Mouse (Mus musculus) heart, embryonic 10.5 days (tissue): ENCODE data around the gene Pnpla8. TPM values are rescaled to one million over a fixed set of nuclear protein-coding genes. Genes with fewer than 3 reads are reported as not detected.
"Not testable (repeated sequence)": the region's sequence is repeated elsewhere in the genome, so short reads cannot be mapped to it uniquely, and the experiment has no call there.

Experiments
- DNase-seq: peaks from one replicate; pipeline ENCODE4 v3.0.0-alpha.2; 2017; ENCODE audit warnings: low spot score
- H3K27ac ChIP-seq: fragments of 300-500 bp; sonication (generic); 2 replicates; pipeline ENCODE4 v1.5.1; 2016; ENCODE audit warnings: mild to moderate bottlenecking
- H3K27me3 ChIP-seq: fragments of 300-500 bp; sonication (generic); 2 replicates; pipeline ENCODE4 v1.6.1; 2016; ENCODE audit warnings: mild to moderate bottlenecking; ENCODE audit not compliant: poor library complexity, insufficient read depth, severe bottlenecking
- H3K36me3 ChIP-seq: fragments of 300-500 bp; sonication (generic); 2 replicates; pipeline ENCODE4 v1.6.1; 2016; ENCODE audit warnings: mild to moderate bottlenecking, moderate library complexity
- H3K4me1 ChIP-seq: fragments of 300-500 bp; sonication (generic); 2 replicates; pipeline ENCODE4 v1.6.1; 2016; ENCODE audit warnings: mild to moderate bottlenecking
- H3K4me3 ChIP-seq: fragments of 300-500 bp; sonication (generic); 2 replicates; pipeline ENCODE4 v1.5.1; 2016; ENCODE audit warnings: mild to moderate bottlenecking, moderate library complexity
- H3K9me3 ChIP-seq: fragments of 300-500 bp; sonication (generic); 2 replicates; pipeline ENCODE4 v1.6.1; 2016; ENCODE audit warnings: mild to moderate bottlenecking, moderate library complexity
- WGBS: fragments of 180-500 bp; shearing (Covaris S2); methylation state at CpG from one replicate; pipeline ENCODE4 v1.1.7; 2016; 5-methylcytosine and 5-hydroxymethylcytosine counted together
- polyA plus RNA-seq: library from polyadenylated mRNA; unstranded; fragments of >200 nt; fragmentation: Nextera tagmentation; extraction: Ambion mirVana; gene quantifications from 2 replicates; pipeline ENCODE4 v1.2.1, GENCODE M21; 2016

The Pnpla8 gene
- polyA plus RNA-seq, 1 experiment from 2014 or later: 48.8 TPM

GRCm38 (mm10) chr12:44241090-44241489 is 19.9 kb downstream of the Pnpla8 start:
- Histone ChIP-seq H3K27me3 (no peaks in the 10 kb centered on the region), H3K4me3 (no peak overlapping the region), H3K4me1 (no peaks in the 10 kb centered on the region), H3K9me3 (no peaks in the 10 kb centered on the region), H3K36me3 (no peaks in the 10 kb centered on the region), H3K27ac (no peak overlapping the region)
- no peak for DNase-seq
- WGBS: 74% methylated on average over 7 of the region's 7 CpGs

GRCm38 (mm10) chr12:44242407-44242806 is 21.2 kb downstream of the Pnpla8 start:
- 82% methylated on average over 4 of the region's 4 CpGs for WGBS
- DNase-seq: no peak
- Histone ChIP-seq H3K27ac (no peak overlapping the region), H3K9me3 (no peaks in the 10 kb centered on the region), H3K4me3 (no peak overlapping the region), H3K27me3 (no peaks in the 10 kb centered on the region), H3K36me3 (no peaks in the 10 kb centered on the region), H3K4me1 (no peaks in the 10 kb centered on the region)

- DNase-seq: no peak
- Histone ChIP-seq H3K36me3 (no peaks in the 10 kb centered on the region), H3K27ac (no peak overlapping the region), H3K9me3 (no peaks in the 10 kb centered on the region), H3K27me3 (no peaks in the 10 kb centered on the region), H3K4me1 (peaks cover 3% of the 10 kb centered on the region; the same call in 1 of the 2 replicates), H3K4me3 (no peak overlapping the region)
- 88% methylated on average over 3 of the region's 3 CpGs for WGBS
These were observed 24.6 kb downstream of the Pnpla8 start for GRCm38 (mm10) chr12:44245739-44246138.

GRCm38 (mm10) chr12:44248309-44248977 is 27.3 kb downstream of the Pnpla8 start:
- Histone ChIP-seq H3K4me1 (peaks cover 3% of the 10 kb centered on the region; the same call in 1 of the 2 replicates), H3K27ac (no peak overlapping the region), H3K27me3 (no peaks in the 10 kb centered on the region), H3K36me3 (no peaks in the 10 kb centered on the region), H3K4me3 (no peak overlapping the region), H3K9me3 (no peaks in the 10 kb centered on the region)
- WGBS: 61% methylated on average over 9 of the region's 9 CpGs
- no peak for DNase-seq

GRCm38 (mm10) chr12:44262612-44263011 is 41.4 kb downstream of the Pnpla8 start:
- Histone ChIP-seq H3K27me3 (no peaks in the 10 kb centered on the region), H3K9me3 (no peaks in the 10 kb centered on the region), H3K36me3 (no peaks in the 10 kb centered on the region), H3K27ac (no peak overlapping the region), H3K4me3 (no peak overlapping the region), H3K4me1 (no peaks in the 10 kb centered on the region)
- DNase-seq: no peak

- Histone ChIP-seq H3K27me3 (no peaks in the 10 kb centered on the region), H3K36me3 (no peaks in the 10 kb centered on the region), H3K27ac (no peak overlapping the region), H3K4me3 (no peak overlapping the region), H3K9me3 (no peaks in the 10 kb centered on the region), H3K4me1 (no peaks in the 10 kb centered on the region)
- 84% methylated on average over 3 of the region's 3 CpGs for WGBS
- DNase-seq: no peak
These were observed 44.5 kb downstream of the Pnpla8 start for GRCm38 (mm10) chr12:44265651-44266050.

- DNase-seq: no peak
- Histone ChIP-seq H3K27ac (no peak overlapping the region), H3K36me3 (no peaks in the 10 kb centered on the region), H3K4me1 (no peaks in the 10 kb centered on the region), H3K27me3 (no peaks in the 10 kb centered on the region), H3K9me3 (no peaks in the 10 kb centered on the region), H3K4me3 (no peak overlapping the region)
- 90% methylated on average over 2 of the region's 2 CpGs for WGBS
These were observed 46.0 kb downstream of the Pnpla8 start for GRCm38 (mm10) chr12:44267196-44267595.

GRCm38 (mm10) chr12:44268728-44269302 is 47.6 kb downstream of the Pnpla8 start:
- peak; percentile 99 for DNase-seq
- 0% methylated on average over 29 of the region's 38 CpGs for WGBS
- no peaks in the 10 kb centered on the region for H3K9me3 ChIP-seq
- no peaks in the 10 kb centered on the region for H3K36me3 ChIP-seq
- no peaks in the 10 kb centered on the region for H3K4me1 ChIP-seq
- H3K27me3 ChIP-seq: no peaks in the 10 kb centered on the region
- peak overlapping the region; percentile 96 for H3K27ac ChIP-seq
- H3K4me3 ChIP-seq: peak overlapping the region; percentile 81

GRCm38 (mm10) chr12:44269311-44269831 is 48.2 kb downstream of the Pnpla8 start:
- H3K27me3 ChIP-seq: no peaks in the 10 kb centered on the region
- H3K9me3 ChIP-seq: no peaks in the 10 kb centered on the region
- peak; percentile 95 for DNase-seq
- peak overlapping the region; percentile 96 for H3K27ac ChIP-seq
- H3K4me1 ChIP-seq: no peaks in the 10 kb centered on the region
- H3K36me3 ChIP-seq: no peaks in the 10 kb centered on the region
- WGBS: under 1% methylated on average over 36 of the region's 46 CpGs
- H3K4me3 ChIP-seq: peak overlapping the region; percentile 81

- WGBS: 91% methylated on average over 6 of the region's 6 CpGs
- no peaks in the 10 kb centered on the region for H3K27me3 ChIP-seq
- H3K27ac ChIP-seq: no peak overlapping the region
- no peak for DNase-seq
- no peaks in the 10 kb centered on the region for H3K4me1 ChIP-seq
- H3K36me3 ChIP-seq: no peaks in the 10 kb centered on the region
- H3K4me3 ChIP-seq: no peak overlapping the region
- no peaks in the 10 kb centered on the region for H3K9me3 ChIP-seq
These were observed 53.1 kb downstream of the Pnpla8 start for GRCm38 (mm10) chr12:44274125-44274835.

- H3K4me3 ChIP-seq, H3K4me1 ChIP-seq, H3K27ac ChIP-seq, H3K27me3 ChIP-seq, H3K9me3 ChIP-seq, DNase-seq, H3K36me3 ChIP-seq: not testable (repeated sequence)
- whole genome bisulfite sequencing: 54% methylated on average over 2 of the region's 2 CpGs
These were observed 59.0 kb downstream of the Pnpla8 start for GRCm38 (mm10) chr12:44280147-44280546.

- 85% methylated on average over 3 of the region's 3 CpGs for WGBS
- DNase-seq: no peak
- no peak overlapping the region for H3K4me3 ChIP-seq
- 0 out of 2 replicates have a peak, but pooled peaks cover 5% of the 10 kb centered on the region for H3K4me1 ChIP-seq
- no peaks in the 10 kb centered on the region for H3K36me3 ChIP-seq
- H3K27ac ChIP-seq: no peak overlapping the region
- no peaks in the 10 kb centered on the region for H3K9me3 ChIP-seq
- H3K27me3 ChIP-seq: no peaks in the 10 kb centered on the region
These were observed 60.4 kb downstream of the Pnpla8 start for GRCm38 (mm10) chr12:44281534-44281933.

GRCm38 (mm10) chr12:44283378-44283777 is 62.2 kb downstream of the Pnpla8 start:
- Histone ChIP-seq H3K27me3 (no peaks in the 10 kb centered on the region), H3K4me1 (0 out of 2 replicates have a peak, but pooled peaks cover 5% of the 10 kb centered on the region), H3K4me3 (no peak overlapping the region), H3K36me3 (0 out of 2 replicates have a peak, but pooled peaks cover 3% of the 10 kb centered on the region), H3K9me3 (no peaks in the 10 kb centered on the region), H3K27ac (no peak overlapping the region)
- WGBS: 54% methylated on average over 9 of the region's 9 CpGs
- DNase-seq: no peak
